Mouse (Mus musculus) neural tube, embryonic 12.5 days (tissue): ENCODE data around the gene Akap12. TPM values are rescaled to one million over a fixed set of nuclear protein-coding genes. Genes with fewer than 3 reads are reported as not detected.

Source experiments
- ATAC-seq: fragments of 200-750 bp; cut with Nextera tagmentation; 2 replicates; pipeline ENCODE4 v1.8.0; 2017; ENCODE audit warnings: low read depth, mild to moderate bottlenecking, moderate TSS enrichment, moderate library complexity; ENCODE audit not compliant: low FRiP score
- H3K27ac ChIP-seq: fragments of 300-500 bp; sonication (generic); 2 replicates; pipeline ENCODE4 v1.5.1; 2016
- H3K27me3 ChIP-seq: fragments of 300-500 bp; sonication (generic); replicated peaks from 2 replicates; pipeline ENCODE4 v1.6.1; 2016; ENCODE audit warnings: mild to moderate bottlenecking
- H3K36me3 ChIP-seq: fragments of 300-500 bp; sonication (generic); 2 replicates; pipeline ENCODE4 v1.6.1; 2016; ENCODE audit warnings: mild to moderate bottlenecking
- H3K4me1 ChIP-seq: fragments of 300-500 bp; sonication (generic); 2 replicates; pipeline ENCODE4 v1.6.1; 2016
- H3K4me2 ChIP-seq: fragments of 300-500 bp; sonication (generic); replicated peaks from 2 replicates; pipeline ENCODE4 v1.6.1; 2016; ENCODE audit warnings: mild to moderate bottlenecking
- H3K4me3 ChIP-seq: fragments of 300-500 bp; sonication (generic); 2 replicates; pipeline ENCODE4 v1.5.1; 2016
- H3K9ac ChIP-seq: fragments of 300-500 bp; sonication (generic); 2 replicates; pipeline ENCODE4 v1.6.1; 2016; ENCODE audit warnings: mild to moderate bottlenecking
- H3K9me3 ChIP-seq: fragments of 300-500 bp; sonication (generic); 2 replicates; pipeline ENCODE4 v1.6.1; 2016; ENCODE audit warnings: mild to moderate bottlenecking
- WGBS: fragments of 180-500 bp; shearing (Covaris S2); methylation state at CpG from one replicate; pipeline ENCODE4 v1.1.7; 2016; 5-methylcytosine and 5-hydroxymethylcytosine counted together
- polyA plus RNA-seq: library from polyadenylated mRNA; unstranded; fragments of >200 nt; fragmentation: Nextera tagmentation; extraction: Ambion mirVana; gene quantifications from 2 replicates; pipeline ENCODE4 v1.2.1, GENCODE M21; 2016

Gene Akap12
- polyA plus RNA-seq, 1 experiment from 2014 or later: 94.2 TPM

DNA sequence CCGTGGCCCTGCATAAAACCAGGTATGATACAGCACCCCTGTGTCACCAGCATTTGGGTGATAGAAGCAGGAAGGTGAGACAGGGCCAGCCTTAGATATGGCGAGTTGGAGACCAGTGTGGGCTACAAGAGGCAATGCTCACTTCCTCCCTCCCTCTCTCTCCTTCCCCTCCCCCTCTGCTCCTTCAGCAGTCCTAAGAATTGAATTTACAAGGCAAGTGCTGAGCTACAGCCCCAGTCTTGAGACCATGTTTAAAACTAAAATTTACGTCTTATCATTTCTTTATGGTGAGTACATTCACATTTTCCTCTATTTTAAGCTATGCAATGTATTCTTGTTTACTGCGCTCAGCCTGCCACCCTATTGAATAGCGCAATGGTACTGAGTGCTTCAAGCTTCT lies 5.3 kb upstream of the Akap12 start:
- no peak overlapping the region for H3K4me3 ChIP-seq
- H3K4me2 ChIP-seq: no peak overlapping the region
- no peak overlapping the region for H3K9ac ChIP-seq
- H3K4me1 ChIP-seq: 0 out of 2 replicates have a peak, but pooled peaks cover 7% of the 10 kb centered on the region
- H3K36me3 ChIP-seq: no peaks in the 10 kb centered on the region
- no peaks in the 10 kb centered on the region for H3K9me3 ChIP-seq
- WGBS: 71% methylated on average over 5 of the region's 5 CpGs
- no peak for ATAC-seq
- H3K27me3 ChIP-seq: no peaks in the 10 kb centered on the region
- no peak overlapping the region for H3K27ac ChIP-seq

- no peaks in the 10 kb centered on the region for H3K27me3 ChIP-seq
- H3K9me3 ChIP-seq: no peaks in the 10 kb centered on the region
- H3K36me3 ChIP-seq: no peaks in the 10 kb centered on the region
- H3K4me3 ChIP-seq: no peak overlapping the region
- H3K4me2 ChIP-seq: no peak overlapping the region
- WGBS: 76% methylated on average over 9 of the region's 9 CpGs
- no peak overlapping the region for H3K9ac ChIP-seq
- 0 out of 2 replicates have a peak, but pooled peaks cover 7% of the 10 kb centered on the region for H3K4me1 ChIP-seq
- no peak for ATAC-seq
- H3K27ac ChIP-seq: no peak overlapping the region
Measured at GRCm38 (mm10) chr10:4261359-4261952, 4.7 kb upstream of the Akap12 start.

DNA sequence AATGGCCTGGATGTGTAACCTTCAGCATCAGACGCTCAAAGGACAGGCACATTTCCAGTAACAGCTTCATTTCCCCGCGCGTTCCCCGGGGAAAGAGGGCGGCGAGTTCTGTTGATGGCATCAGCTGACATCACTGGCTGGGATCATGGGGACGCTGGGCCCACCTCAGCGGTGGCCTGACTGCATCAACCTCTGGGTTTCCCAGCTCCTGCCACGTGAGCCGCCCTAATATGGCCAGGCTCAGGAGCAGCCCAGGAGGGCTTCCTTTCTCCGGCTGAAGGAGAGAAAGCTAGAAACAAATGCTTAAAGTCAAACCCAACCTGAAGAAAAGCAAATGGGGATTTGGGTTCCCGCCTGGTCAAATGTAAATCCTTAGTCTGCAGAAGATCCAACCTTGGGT lies 539 bp upstream of the Akap12 start:
- 2% methylated on average over 13 of the region's 13 CpGs for WGBS
- 0 out of 2 replicates have a peak, but pooled peaks cover 13% of the 10 kb centered on the region for H3K4me1 ChIP-seq
- H3K36me3 ChIP-seq: no peaks in the 10 kb centered on the region
- peak overlapping the region; percentile 83 for H3K4me2 ChIP-seq
- peak overlapping the region; percentile 86 for H3K9ac ChIP-seq
- peak overlapping the region; percentile 68 for H3K27ac ChIP-seq
- ATAC-seq: peak; percentile 85
- no peaks in the 10 kb centered on the region for H3K27me3 ChIP-seq
- H3K4me3 ChIP-seq: peak overlapping the region; percentile 83
- no peaks in the 10 kb centered on the region for H3K9me3 ChIP-seq

DNA sequence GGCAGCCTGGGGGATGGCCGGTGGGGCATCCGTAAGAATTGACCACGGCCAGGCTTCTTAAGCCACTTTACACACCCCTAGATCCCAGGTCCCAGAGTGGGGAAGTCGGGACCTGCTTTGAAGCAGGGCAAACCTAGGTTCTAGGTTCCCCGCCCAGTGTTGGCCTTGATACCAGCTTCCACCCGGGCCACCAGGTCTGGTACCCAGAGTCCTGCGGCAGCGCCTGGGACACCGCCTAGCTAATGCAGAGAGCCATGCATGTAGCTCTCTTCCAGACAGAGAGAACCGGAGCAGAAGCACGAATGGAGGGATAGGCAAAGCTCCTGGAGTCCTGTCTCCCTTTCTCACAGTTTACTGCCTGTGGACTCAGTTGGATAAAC lies 741 bp downstream of the Akap12 start:
- WGBS: 0% methylated on average over 11 of the region's 11 CpGs
- H3K4me2 ChIP-seq: peak overlapping the region; percentile 83
- H3K27me3 ChIP-seq: no peaks in the 10 kb centered on the region
- H3K36me3 ChIP-seq: no peaks in the 10 kb centered on the region
- H3K27ac ChIP-seq: peak overlapping the region; percentile 59
- 0 out of 2 replicates have a peak, but pooled peaks cover 13% of the 10 kb centered on the region for H3K4me1 ChIP-seq
- H3K4me3 ChIP-seq: peak overlapping the region; percentile 83
- peak overlapping the region; percentile 86 for H3K9ac ChIP-seq
- H3K9me3 ChIP-seq: no peaks in the 10 kb centered on the region
- peak; percentile 54 for ATAC-seq

DNA sequence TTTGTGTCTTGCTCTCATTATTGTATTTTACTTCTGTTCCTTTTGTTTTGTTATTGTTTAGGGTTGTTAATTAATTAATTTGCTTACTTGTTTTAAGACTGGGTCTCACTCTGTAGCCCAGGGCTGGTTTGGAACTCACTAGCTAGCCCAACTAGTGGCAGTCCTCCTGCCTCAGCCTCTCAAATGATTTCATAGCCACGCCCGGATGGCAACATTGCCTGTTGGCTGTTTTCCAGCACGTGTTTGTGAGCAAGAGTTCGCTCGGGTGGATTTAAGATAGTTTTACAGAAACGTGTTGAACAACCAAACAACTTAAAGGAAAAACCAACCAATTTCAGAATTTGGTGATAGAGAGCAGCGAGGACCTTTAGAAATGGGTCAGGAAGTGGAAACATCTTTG lies 1.3 kb downstream of the Akap12 start:
- no peaks in the 10 kb centered on the region for H3K9me3 ChIP-seq
- H3K4me1 ChIP-seq: 0 out of 2 replicates have a peak, but pooled peaks cover 13% of the 10 kb centered on the region
- H3K27ac ChIP-seq: no peak overlapping the region
- H3K27me3 ChIP-seq: no peaks in the 10 kb centered on the region
- H3K4me2 ChIP-seq: peak overlapping the region; percentile 83
- 76% methylated on average over 7 of the region's 7 CpGs for WGBS
- peak overlapping the region; percentile 86; the same call in 1 of the 2 replicates for H3K9ac ChIP-seq
- H3K36me3 ChIP-seq: no peaks in the 10 kb centered on the region
- peak overlapping the region; percentile 83 for H3K4me3 ChIP-seq
- no peak for ATAC-seq

DNA sequence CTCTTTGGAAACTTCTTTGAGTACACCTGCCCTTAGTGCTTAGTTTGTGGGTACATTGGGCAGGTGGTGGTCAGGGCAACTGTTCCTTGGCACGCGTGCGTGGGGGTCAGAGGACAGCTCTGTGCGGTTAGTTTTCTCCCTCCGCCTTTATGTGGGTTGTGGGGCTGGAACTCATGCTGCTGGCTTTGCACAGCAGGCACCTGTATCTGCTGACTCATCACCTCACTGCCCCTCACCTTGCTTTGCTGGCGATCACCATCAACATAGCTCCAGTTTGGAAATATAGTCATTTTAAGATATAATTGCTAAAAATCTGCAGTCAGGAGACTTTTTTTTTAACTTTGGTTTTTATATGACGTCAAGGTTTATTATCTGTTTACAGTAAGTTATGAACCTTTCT lies 2.0 kb downstream of the Akap12 start:
- Histone ChIP-seq H3K27ac (no peak overlapping the region), H3K4me3 (0 out of 2 replicates have a peak overlapping the region, but pooled peaks have one; percentile 5), H3K4me2 (peak overlapping the region; percentile 83), H3K27me3 (no peaks in the 10 kb centered on the region), H3K9me3 (no peaks in the 10 kb centered on the region), H3K4me1 (0 out of 2 replicates have a peak, but pooled peaks cover 13% of the 10 kb centered on the region), H3K36me3 (no peaks in the 10 kb centered on the region), H3K9ac (no peak overlapping the region)
- WGBS: 88% methylated on average over 7 of the region's 7 CpGs
- no peak for ATAC-seq

GRCm38 (mm10) chr10:4275572-4275971 lies 9.4 kb downstream of the Akap12 start:
- Histone ChIP-seq H3K36me3 (0 out of 2 replicates have a peak, but pooled peaks cover 3% of the 10 kb centered on the region), H3K27me3 (no peaks in the 10 kb centered on the region), H3K27ac (no peak overlapping the region), H3K9ac (no peak overlapping the region), H3K4me3 (no peak overlapping the region), H3K4me1 (peaks cover 4% of the 10 kb centered on the region; the same call in 1 of the 2 replicates), H3K4me2 (no peak overlapping the region), H3K9me3 (no peaks in the 10 kb centered on the region)
- 0 out of 2 replicates have a peak, but pooled peaks have one; percentile 21 for ATAC-seq
- 98% methylated on average over 10 of the region's 10 CpGs for WGBS

DNA sequence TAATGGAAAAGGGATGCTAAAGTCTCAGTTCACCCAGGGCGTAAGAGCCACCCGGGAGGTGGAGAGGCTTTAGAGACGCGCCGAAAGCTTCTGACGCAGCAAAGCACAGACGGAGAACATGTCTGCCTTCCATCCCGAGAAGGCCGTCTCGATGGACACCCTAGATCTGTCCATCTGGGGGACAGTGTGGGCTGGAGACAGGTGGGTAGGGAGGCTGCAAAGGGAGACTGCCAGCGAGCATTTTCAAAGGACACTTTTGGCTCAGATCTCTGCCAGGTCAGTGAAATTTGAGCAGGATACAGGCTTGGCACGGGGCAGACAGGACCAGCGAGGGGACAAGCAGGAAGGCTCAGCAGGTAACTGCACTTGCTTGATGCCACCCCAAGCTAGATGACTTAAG lies 9.9 kb downstream of the Akap12 start:
- no peak overlapping the region for H3K4me3 ChIP-seq
- ATAC-seq: no peak

DNA sequence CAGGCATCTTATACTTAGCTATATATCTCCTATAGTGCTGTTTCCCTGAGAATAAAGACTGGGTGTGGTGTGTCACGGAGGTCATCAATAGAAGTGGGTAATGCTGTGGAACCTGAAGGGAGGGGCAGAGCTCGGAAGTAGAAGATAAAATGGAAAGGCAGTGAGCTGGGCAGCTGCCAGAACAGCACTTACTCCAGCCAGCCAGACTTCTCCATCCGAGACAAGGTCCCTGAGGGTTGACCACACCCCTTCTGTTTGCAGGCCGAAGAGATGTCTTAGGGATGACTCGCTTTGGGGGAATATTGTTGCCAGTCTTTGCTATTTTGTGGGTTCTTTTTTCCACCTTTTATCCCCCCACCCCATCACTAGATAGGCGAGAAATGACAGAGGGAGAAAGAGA lies 11.9 kb downstream of the Akap12 start:
- Histone ChIP-seq H3K27me3 (no peaks in the 10 kb centered on the region), H3K9me3 (no peaks in the 10 kb centered on the region), H3K27ac (no peak overlapping the region), H3K36me3 (0 out of 2 replicates have a peak, but pooled peaks cover 3% of the 10 kb centered on the region), H3K4me3 (no peak overlapping the region), H3K4me1 (peaks cover 4% of the 10 kb centered on the region; the same call in 1 of the 2 replicates), H3K4me2 (no peak overlapping the region), H3K9ac (no peak overlapping the region)
- no peak for ATAC-seq
- 68% methylated on average over 6 of the region's 6 CpGs for WGBS

More for the DNA sequence above, 9.9 kb downstream of the Akap12 start:
- H3K4me1 ChIP-seq: peaks cover 4% of the 10 kb centered on the region; the same call in 1 of the 2 replicates
- WGBS: 94% methylated on average over 13 of the region's 13 CpGs
- H3K9ac ChIP-seq: no peak overlapping the region
- H3K4me2 ChIP-seq: no peak overlapping the region
- H3K27ac ChIP-seq: no peak overlapping the region
- H3K27me3 ChIP-seq: no peaks in the 10 kb centered on the region
- H3K36me3 ChIP-seq: 0 out of 2 replicates have a peak, but pooled peaks cover 3% of the 10 kb centered on the region
- H3K9me3 ChIP-seq: no peaks in the 10 kb centered on the region

DNA sequence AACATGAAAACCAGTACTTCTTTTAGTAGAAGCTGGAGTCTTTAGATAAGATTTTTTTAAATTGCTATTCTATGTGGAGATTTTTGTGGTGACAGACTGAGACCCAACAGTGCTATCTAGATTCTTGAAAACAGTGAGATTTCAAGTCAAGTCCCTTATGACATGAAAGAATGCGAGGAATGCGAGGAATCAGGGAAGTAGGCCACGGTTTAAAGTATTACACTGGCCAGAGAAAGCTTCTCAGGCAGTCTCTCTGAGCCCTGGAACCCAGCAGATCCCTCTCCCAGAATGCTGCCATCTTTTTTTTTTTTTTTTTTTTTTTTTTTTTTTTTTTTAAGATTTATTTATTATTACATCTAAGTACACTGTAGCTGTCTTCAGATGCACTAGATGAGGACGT lies 16.2 kb downstream of the Akap12 start:
- H3K9ac ChIP-seq: no peak overlapping the region
- no peak overlapping the region for H3K4me2 ChIP-seq
- no peak overlapping the region for H3K27ac ChIP-seq
- no peaks in the 10 kb centered on the region for H3K27me3 ChIP-seq
- H3K4me1 ChIP-seq: peaks cover 8% of the 10 kb centered on the region; the same call in 1 of the 2 replicates
- no peaks in the 10 kb centered on the region for H3K9me3 ChIP-seq
- H3K36me3 ChIP-seq: no peaks in the 10 kb centered on the region; the same call in 1 of the 2 replicates
- no peak overlapping the region for H3K4me3 ChIP-seq
- ATAC-seq: no peak
- 66% methylated on average over 4 of the region's 4 CpGs for WGBS

- H3K27ac ChIP-seq: no peak overlapping the region
- H3K27me3 ChIP-seq: no peaks in the 10 kb centered on the region
- peaks cover 13% of the 10 kb centered on the region for H3K4me1 ChIP-seq
- no peak overlapping the region for H3K4me3 ChIP-seq
- no peak overlapping the region for H3K9ac ChIP-seq
- H3K9me3 ChIP-seq: no peaks in the 10 kb centered on the region
- no peaks in the 10 kb centered on the region; the same call in 1 of the 2 replicates for H3K36me3 ChIP-seq
- no peak for ATAC-seq
- 75% methylated on average over 1 of the region's 1 CpGs for WGBS
- H3K4me2 ChIP-seq: no peak overlapping the region
Measured at GRCm38 (mm10) chr10:4284781-4285180, 18.6 kb downstream of the Akap12 start.

GRCm38 (mm10) chr10:4285752-4286151 lies 19.6 kb downstream of the Akap12 start:
- H3K4me2 ChIP-seq: no peak overlapping the region
- H3K36me3 ChIP-seq: no peaks in the 10 kb centered on the region; the same call in 1 of the 2 replicates
- no peaks in the 10 kb centered on the region for H3K9me3 ChIP-seq
- 16% methylated on average over 8 of the region's 8 CpGs for WGBS
- peaks cover 19% of the 10 kb centered on the region for H3K4me1 ChIP-seq
- H3K4me3 ChIP-seq: no peak overlapping the region
- no peak overlapping the region for H3K27ac ChIP-seq
- no peak overlapping the region for H3K9ac ChIP-seq
- H3K27me3 ChIP-seq: no peaks in the 10 kb centered on the region
- peak; percentile 62 for ATAC-seq

DNA sequence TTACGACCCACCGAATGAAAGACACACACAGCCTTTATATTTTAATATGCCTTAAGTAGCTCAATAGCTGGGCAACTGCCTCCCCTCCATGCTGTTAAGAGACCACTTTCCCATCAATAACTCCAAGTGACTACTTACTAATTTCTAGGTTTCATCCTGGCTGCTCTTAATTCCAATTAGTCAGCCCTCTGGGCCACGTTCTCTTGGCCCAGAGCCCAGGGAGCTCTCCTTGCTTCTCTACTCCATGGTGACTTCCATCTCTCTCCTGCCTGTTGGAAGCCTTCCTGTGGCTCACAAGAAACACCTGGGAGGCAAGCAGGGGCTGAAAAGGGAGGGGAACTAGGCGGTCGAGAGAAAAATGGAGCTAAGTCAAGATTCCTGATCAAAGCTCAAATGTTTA lies 23.0 kb downstream of the Akap12 start:
- ATAC-seq: no peak
- no peaks in the 10 kb centered on the region for H3K36me3 ChIP-seq
- H3K4me3 ChIP-seq: no peak overlapping the region
- H3K27ac ChIP-seq: no peak overlapping the region
- 53% methylated on average over 5 of the region's 5 CpGs for WGBS
- H3K9me3 ChIP-seq: no peaks in the 10 kb centered on the region
- no peak overlapping the region for H3K9ac ChIP-seq
- no peak overlapping the region for H3K4me2 ChIP-seq
- H3K27me3 ChIP-seq: no peaks in the 10 kb centered on the region
- H3K4me1 ChIP-seq: peaks cover 19% of the 10 kb centered on the region
